Mouse (Mus musculus) embryo, embryonic 11 days (tissue): ENCODE measurements around the gene Ltbp1.

Experiments used
- DNase-seq: peaks from one replicate; pipeline ENCODE4 v3.0.0-alpha.2; 2015

The Ltbp1 gene

DNA sequence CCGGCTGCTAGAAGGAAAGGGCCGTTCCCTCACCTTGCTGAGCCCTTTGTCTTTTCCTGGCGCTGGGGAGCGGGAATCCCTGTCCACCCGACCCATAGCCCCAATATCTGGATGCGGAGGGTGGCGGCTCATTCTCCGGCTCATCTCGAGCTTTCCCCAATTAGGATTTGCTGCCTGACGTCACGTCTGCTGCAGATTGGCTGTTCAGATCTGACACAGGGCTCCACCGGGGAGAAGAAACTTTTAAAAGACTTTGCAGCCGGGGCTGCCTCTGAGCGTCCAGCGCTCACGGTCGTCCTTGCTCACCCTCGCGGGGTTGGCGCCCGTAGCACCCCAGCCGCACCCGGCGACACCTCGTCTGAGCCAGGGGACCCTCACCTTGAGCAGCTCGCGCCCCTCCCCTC, at the start of gene Ltbp1:
Ltbp1 (plus strand) TSS at position 288 of the 404 bp plus-strand sequence.
- peak; percentile 86 for DNase-seq

DNA sequence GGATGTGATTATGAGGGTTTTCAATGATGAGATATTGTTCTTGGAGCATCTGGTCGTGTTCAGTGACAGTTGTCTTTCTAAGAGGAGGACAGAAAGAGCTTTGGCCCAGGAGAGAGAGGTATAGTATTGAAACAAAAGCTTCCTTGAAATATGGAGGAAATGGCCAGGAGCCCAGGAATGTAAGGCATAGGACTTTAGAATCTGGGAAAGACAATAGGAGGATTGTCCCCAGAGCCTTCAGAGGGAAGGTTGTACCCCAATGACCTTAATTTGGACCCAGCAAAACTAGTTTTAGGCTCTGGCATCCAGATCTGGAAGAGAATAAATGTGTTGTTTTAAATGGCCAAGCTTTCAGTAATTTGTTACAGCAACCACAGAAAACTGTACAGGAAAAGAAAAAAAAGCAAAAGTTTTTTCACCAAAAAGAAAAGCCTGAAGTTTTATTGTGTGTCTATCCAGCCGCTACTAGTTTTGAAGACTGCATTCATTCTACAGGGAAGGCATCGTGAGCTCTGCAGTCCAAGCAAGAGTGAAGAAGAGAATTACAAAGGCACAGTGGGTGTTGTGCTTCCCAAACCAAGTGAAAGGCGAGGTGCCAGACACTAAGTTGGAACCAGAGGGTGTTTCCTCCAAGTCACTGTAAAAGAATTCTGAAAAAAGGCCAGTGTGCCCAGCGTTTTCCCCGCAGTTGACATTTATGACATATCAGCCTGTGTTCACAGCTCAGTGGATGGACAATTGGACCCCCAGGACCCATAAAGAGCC, 45.7 kb upstream of the Ltbp1 start:
- DNase-seq = no peak

- DNase-seq = no peak
Observed at GRCm38 (mm10) chr17:74963222-74963621, 42.1 kb upstream of the Ltbp1 start.

DNA sequence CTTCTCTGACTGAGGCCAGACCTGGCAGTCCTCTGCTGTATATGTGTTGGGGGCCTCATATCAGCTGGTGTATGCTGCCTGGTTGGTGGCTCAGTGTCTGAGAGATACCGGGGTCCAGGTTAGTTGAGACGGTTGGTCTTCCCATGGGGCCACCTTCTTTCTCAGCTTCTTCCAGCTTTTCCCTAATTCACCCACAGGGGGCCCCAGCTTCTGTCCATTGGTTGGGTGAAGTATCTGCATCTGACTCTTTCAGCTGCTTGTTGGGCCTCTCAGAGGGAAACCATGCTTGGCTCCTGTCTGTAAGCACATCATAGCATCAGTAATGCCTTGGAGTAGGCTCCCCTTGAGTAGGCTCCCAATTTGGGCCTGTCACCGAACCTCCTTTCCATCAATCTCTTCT, 41.5 kb upstream of the Ltbp1 start:
- DNase-seq = no peak

GRCm38 (mm10) chr17:74967298-74967848, 38.0 kb upstream of the Ltbp1 start:
- no peak for DNase-seq

DNA sequence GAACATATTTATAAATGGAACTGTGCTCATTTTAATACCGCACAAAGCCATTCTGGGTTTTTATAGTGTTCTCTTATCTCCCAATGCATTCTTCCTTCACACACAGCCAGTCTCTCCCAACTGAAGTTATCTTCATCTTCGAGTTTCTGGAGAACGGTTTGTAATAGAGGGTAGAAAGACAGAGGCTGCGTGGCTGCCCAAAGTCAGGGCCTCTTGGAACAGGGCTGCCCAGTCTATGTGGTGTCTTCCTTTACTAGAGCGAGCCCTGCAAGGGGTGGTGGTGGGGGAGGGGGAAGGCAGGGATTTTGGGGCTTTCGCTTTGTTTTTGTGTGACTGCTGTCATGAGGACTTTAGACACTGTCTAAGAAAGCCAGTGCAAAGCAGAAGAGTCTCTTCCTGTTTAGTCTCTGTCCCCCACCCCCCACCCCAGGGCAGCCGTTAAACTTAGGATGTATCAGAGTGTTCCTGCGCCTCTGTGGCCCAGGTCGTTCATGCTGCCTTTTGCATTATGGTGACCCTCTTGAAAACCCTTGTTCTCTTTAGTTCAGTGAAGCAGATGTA, 37.1 kb upstream of the Ltbp1 start:
- DNase-seq = no peak

GRCm38 (mm10) chr17:74968738-74969271, 36.6 kb upstream of the Ltbp1 start:
- DNase-seq = no peak

- no peak for DNase-seq
Observed at GRCm38 (mm10) chr17:74975192-74975591, 30.2 kb upstream of the Ltbp1 start.

GRCm38 (mm10) chr17:74976167-74976985, 29.0 kb upstream of the Ltbp1 start:
- DNase-seq = no peak

DNA sequence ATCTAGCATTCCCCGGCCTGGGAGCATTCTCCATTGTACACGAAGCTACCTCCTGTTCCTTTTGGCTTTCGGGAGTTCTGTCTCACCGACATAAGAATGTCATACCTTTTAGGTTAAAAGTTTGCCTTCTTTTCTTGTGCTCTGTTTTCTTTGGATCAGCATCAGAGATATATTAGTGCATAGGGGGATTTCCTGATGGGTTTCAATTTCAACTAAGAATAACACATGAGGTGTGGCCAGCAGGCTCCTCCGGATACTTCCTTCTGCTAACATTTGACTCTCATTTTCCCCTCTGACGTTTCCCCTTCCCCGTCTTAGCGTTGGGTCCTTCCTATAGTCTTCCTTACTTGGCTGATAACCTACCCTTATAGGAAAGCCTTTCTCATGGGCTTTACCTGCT, 25.6 kb upstream of the Ltbp1 start:
- no peak for DNase-seq

GRCm38 (mm10) chr17:74981703-74982102, 23.7 kb upstream of the Ltbp1 start:
- no peak for DNase-seq

DNA sequence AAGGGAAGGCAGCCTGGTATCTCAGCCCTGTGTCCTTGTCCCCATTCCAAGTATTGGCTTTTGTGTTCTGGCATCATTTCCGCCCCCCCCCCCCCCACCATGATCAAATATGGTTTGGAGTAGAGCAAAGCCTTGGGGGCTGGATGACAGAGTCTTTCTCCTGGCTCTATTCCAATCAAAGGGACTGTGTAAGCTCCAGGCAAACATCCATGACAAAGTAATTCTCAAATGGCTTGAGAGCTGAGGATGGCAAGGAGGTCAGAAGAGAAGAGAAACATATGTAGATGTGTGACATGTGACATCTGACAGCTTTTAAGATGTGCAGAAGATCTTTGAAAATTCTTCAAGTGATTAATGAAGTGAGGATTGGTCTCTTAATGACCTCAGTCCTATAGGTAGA, 22.5 kb upstream of the Ltbp1 start:
- no peak for DNase-seq

DNA sequence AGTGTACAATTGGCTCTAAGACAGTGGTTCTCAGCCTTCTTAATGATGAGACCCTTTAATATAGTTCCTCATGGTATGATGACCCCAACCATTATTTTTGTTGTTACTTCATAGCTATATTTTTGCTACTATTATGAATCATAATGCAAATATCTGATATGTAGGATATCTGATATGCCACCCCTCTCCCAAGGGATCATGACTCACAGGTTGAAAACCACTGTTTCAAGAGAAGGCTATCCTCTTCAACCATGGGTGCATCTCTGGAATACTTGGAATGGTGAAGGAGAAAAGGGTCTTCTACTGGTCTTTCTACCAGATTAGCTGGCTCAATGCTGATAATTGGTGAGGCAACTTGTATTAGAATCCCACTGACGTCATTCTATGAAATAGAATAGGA, 21.3 kb upstream of the Ltbp1 start:
- DNase-seq = no peak

- DNase-seq = no peak
Observed at GRCm38 (mm10) chr17:74984681-74985080, 20.7 kb upstream of the Ltbp1 start.

DNA sequence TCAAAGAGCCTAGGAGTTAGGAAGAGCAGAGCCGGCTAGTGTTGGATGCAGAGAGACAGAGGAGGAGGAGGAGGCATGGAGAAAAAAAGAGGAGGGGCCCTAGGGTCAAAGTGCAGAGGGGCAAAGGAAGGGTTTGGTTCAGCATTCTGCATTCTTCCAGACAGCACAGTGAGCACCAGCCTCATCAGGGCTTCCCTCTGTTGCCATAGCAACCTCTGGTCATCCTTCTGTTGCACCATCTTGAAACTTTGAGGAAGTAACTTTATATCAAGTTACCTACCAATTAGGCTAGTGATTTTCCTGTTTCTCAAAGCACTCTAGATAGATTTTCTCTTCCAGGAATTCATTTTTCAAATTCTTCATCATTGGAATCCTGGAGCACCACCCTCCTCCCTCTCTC, 18.3 kb upstream of the Ltbp1 start:
- peak; percentile 31 for DNase-seq

DNA sequence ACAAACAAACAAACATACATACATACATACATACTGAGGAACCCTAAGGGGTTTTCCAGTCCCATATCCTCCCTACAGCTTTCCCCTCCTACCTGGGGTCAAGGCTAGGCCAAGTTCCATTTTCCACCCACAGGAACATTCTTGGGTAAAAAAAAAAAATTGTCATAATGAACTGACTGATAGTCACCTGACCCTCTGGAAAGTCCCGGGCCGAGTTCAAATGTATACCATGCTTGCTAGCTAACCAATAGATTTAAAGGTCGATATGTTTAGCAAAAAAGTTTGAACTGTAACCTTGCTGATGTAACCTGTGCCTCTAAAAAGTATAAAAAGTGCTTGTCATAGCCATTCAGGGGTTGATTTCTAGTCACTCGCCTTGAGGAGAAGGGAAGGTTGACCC, 15.7 kb upstream of the Ltbp1 start:
- DNase-seq = no peak

DNA sequence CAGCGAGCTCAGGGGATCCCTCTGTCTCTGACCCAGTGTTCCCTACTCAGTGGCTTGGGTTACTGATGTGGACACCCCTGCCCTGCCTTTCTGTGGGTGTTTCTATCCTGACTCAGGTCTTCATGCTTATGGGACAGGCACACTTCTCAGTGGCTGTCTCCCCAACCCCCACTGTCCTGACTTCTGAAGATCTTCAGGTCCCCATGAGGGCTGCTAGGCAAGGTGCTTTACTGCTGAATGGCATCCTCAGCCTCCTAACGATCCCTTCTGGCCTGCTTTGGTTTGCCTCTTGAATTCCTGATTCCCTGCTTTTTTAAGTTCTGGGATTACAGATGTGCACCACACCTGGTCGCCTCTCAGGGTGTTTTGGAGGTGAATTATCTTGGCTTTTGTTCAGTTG, 14.8 kb upstream of the Ltbp1 start:
- DNase-seq = no peak

DNA sequence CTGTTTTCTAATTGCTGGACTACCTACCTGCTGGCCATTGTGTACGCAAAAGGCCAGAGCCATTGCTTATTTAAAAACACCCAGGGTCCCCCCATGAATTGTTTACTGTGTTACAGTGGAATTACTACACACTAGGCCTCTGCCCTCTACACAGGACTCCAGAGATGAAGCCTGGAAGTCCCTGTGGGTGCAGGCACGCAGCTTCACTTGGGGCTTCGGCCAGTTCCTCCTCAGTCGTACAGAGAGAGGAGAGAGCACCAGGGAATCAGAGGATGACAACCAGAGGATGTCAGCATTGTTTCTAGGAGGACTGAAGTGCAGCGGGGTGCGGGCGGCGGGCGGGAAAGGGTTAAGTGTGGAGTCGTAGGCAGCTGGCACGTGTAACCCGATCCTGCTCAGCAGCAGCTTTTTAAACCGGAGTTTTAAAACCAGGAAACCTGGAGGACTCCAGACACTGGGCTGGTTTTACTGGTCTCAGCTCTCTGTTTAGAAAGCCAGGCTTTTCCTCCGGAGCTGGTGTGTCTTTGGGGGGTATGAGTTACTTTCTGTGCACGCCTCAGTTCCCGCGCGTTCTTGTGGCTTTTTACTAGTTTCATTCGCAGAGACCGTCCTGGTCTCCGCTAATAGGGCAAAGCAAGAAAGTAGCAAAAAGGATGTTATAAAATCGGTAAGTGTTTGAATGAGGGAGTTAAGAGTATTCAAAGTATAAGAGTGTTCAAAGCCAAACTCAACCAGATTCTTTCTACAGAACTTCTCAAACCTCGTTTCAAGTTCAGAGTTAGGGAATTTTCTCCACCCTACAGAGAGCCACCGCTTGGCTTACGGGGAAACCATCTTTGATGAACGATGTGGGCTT, 11.4 kb upstream of the Ltbp1 start:
- DNase-seq = peak; percentile 89

- DNase-seq = peak; percentile 50
Observed at GRCm38 (mm10) chr17:74994582-74994893, 10.8 kb upstream of the Ltbp1 start.

- DNase-seq = no peak
Observed at GRCm38 (mm10) chr17:74995266-74995665, 10.1 kb upstream of the Ltbp1 start.

DNA sequence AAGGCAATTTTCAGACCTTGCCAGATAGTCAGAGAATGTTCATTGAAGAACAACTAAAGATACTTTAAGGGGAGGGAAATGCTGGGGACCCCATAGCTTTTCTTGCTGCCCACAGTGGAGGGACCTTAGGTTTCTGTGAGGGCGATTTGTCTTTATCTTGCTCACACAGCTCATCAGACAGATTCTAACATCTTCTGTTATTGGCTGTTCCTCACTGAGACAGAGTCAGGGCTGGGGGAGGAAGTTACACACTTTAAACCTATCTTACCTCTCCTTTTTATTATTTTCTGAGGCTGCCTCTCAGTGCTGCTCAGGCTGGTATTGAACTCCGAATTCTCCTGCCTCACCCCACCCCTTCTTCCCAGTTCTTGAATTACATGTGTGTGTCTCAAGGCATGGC, 5.3 kb upstream of the Ltbp1 start:
- DNase-seq = no peak

GRCm38 (mm10) chr17:75004820-75005219, 548 bp upstream of the Ltbp1 start:
- peak; percentile 93 for DNase-seq
